Mouse (Mus musculus) lung, adult 2 months (tissue): ENCODE results near the gene Aldh1a2.

ENCODE experiments used
- CTCF ChIP-seq: fragments of 200-500 bp; IDR thresholded peaks from 2 replicates; pipeline ENCODE4 v1.5.1; 2011; ENCODE audit warnings: mild to moderate bottlenecking, low read length, control low read depth; ENCODE audit not compliant: insufficient read depth
- POLR2A ChIP-seq: fragments of 200-500 bp; IDR thresholded peaks from 2 replicates; pipeline ENCODE4 v1.6.1; 2011; ENCODE audit warnings: low read depth, mild to moderate bottlenecking, control low read depth, low read length, borderline replicate concordance; ENCODE audit errors: extremely low read depth

GRCm38 (mm10) chr9:71254380-71254779 lies 38.8 kb downstream of the Aldh1a2 start:
- TF ChIP-seq CTCF (no peak), POLR2A (no peak)
